Mouse (Mus musculus) embryo, embryonic 11.5 days (tissue): ENCODE results near the gene Runx3.

Source experiments
- DNase-seq: peaks from one replicate; pipeline ENCODE4 v3.0.0-alpha.2; 2012; ENCODE audit warnings: low read depth, low spot score

Runx3 gene

GRCm38 (mm10) chr4:135150031-135150801 is 29.8 kb downstream of the Runx3 start:
- peak; percentile 59 for DNase-seq

GRCm38 (mm10) chr4:135151111-135151987 is 30.9 kb downstream of the Runx3 start:
- DNase-seq, result no peak

GRCm38 (mm10) chr4:135151988-135152594 is 31.6 kb downstream of the Runx3 start:
- DNase-seq, result no peak

GRCm38 (mm10) chr4:135152834-135153259 is 32.4 kb downstream of the Runx3 start:
- no peak for DNase-seq

- no peak for DNase-seq
Observed at GRCm38 (mm10) chr4:135153260-135154088, 33.0 kb downstream of the Runx3 start.

- no peak for DNase-seq
Observed at GRCm38 (mm10) chr4:135154089-135154949, 33.9 kb downstream of the Runx3 start.

- DNase-seq, result no peak
Observed at GRCm38 (mm10) chr4:135155106-135155800, 34.8 kb downstream of the Runx3 start.

GRCm38 (mm10) chr4:135155805-135156469 is 35.5 kb downstream of the Runx3 start:
- DNase-seq, result no peak

GRCm38 (mm10) chr4:135156531-135156930 is 36.1 kb downstream of the Runx3 start:
- no peak for DNase-seq

- no peak for DNase-seq
Observed at GRCm38 (mm10) chr4:135157329-135157728, 36.9 kb downstream of the Runx3 start.

- DNase-seq, result no peak
Observed at GRCm38 (mm10) chr4:135158724-135159409, 38.4 kb downstream of the Runx3 start.

GRCm38 (mm10) chr4:135159663-135160062 is 39.2 kb downstream of the Runx3 start:
- DNase-seq, result no peak

GRCm38 (mm10) chr4:135160168-135160567 is 39.7 kb downstream of the Runx3 start:
- no peak for DNase-seq

GRCm38 (mm10) chr4:135161441-135161840 is 41.0 kb downstream of the Runx3 start:
- DNase-seq, result no peak

- no peak for DNase-seq
Observed at GRCm38 (mm10) chr4:135165761-135166160, 45.3 kb downstream of the Runx3 start.

GRCm38 (mm10) chr4:135166413-135167225 is 46.2 kb downstream of the Runx3 start:
- DNase-seq, result peak; percentile 48

- no peak for DNase-seq
Observed at GRCm38 (mm10) chr4:135167816-135168527, 47.5 kb downstream of the Runx3 start.
